Mouse (Mus musculus): ENCODE data around the gene Inhbb. TPM values are rescaled to one million over a fixed set of nuclear protein-coding genes. Genes with fewer than 3 reads are reported as not detected.

Inhbb gene
- total RNA-seq, 1 experiment from 2014 or later, result not detected

DNA sequence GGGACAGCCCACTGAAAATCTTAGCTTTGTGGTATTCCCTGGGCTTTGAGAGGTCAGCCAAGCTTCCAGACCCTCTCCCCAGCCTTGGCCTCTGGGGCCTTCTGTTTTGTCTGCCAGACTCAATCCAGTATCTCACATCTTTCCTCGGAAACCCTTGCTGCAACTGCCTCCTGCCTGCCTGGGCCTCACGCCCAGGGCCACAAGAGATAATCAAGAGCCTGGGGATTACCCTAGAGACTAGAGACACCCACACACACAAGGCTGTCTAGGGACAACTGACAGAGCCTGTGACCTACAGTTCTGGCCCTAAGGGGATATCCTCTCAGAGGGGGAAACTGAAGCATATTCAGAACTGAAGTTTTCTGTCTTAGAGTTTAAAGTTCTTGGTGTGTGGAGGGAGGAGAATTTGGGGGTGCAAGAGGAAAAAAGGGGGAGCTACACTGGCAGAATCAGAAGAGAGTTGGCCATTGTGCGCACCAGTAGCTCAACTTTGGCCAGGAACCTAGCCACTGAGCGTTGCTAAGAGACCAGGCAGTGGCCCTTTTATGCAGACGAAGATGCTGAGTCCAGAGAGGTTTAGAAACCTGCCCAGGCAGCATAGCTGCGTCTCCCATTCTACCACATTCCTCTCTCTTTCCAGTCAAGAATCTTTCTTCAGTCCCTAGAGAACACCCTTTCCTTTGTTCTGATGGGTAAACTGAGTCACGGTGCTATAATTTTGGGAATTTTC lies 32.1 kb downstream of the Inhbb start:
- no peak for ATAC-seq (ENCODE audit: extremely low read depth, insufficient number of reproducible peaks, low FRiP score, poor library complexity, severe bottlenecking)

GRCm38 (mm10) chr1:119388664-119389396 lies 33.2 kb downstream of the Inhbb start:
- ATAC-seq (ENCODE audit: extremely low read depth, insufficient number of reproducible peaks, low FRiP score, poor library complexity, severe bottlenecking), result no peak

GRCm38 (mm10) chr1:119386306-119386705 lies 35.7 kb downstream of the Inhbb start:
- no peak for ATAC-seq (ENCODE audit: extremely low read depth, insufficient number of reproducible peaks, low FRiP score, poor library complexity, severe bottlenecking)

DNA sequence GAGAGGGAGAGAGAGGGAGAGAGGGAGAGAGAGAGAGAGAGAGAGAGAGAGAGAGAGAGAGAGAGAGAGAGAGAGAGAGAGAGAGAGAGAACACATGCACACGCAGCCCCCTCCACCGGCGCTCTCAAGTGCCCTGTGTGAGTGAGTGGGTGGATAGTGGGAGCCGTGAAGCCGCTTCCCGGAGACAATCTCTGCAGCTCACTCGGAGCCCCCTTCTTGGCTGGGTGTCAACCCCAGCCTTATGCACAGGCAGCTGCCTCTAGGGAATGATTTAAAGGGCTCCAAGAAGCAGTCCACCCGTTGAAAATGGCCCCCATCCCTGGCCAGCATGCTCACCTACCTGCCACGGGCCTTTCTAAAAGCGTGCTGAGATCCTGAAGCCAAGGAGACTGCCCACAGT lies 38.1 kb downstream of the Inhbb start:
- ATAC-seq (ENCODE audit: extremely low read depth, insufficient number of reproducible peaks, low FRiP score, poor library complexity, severe bottlenecking), result no peak

DNA sequence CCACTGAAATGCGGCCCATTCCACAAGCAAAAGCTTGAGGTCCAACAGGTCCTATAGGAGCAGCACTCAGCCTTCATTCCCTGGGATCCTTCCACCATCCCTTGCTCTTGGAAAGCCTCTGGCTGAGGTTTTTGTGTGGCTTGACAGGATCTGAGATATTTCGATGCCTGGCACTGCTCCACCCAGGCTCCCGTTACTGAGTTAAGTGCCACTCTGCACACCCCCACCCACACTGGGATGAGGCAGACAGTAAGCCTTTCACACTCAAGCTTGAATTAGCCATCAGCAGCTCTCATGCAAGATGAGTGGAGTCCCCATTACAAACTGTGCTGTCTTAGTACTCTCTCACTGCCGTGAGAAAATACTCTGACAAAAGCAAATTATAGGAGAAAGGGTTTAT lies 41.4 kb downstream of the Inhbb start:
- no peak for ATAC-seq (ENCODE audit: extremely low read depth, insufficient number of reproducible peaks, low FRiP score, poor library complexity, severe bottlenecking)

DNA sequence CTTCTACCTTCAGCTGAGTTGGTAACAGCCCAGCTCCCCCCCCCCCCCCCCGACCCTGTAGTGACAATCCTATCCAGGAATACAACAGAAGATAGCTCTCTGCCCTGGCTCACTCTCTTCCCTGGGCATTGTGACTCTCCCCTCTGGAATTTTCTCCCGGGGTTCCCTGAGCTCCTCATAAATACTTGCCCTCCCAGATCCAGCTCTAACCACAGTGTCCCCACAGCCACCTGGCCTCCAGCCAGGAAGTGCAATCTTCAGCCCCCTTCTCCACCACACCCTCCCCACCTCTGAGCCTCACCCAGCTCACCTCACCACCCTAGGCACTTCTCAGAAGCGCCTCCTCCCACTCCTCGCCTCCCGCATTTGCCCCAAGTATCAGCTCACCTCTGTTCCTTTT lies 46.7 kb downstream of the Inhbb start:
- ATAC-seq (ENCODE audit: extremely low read depth, insufficient number of reproducible peaks, low FRiP score, poor library complexity, severe bottlenecking), result no peak

DNA sequence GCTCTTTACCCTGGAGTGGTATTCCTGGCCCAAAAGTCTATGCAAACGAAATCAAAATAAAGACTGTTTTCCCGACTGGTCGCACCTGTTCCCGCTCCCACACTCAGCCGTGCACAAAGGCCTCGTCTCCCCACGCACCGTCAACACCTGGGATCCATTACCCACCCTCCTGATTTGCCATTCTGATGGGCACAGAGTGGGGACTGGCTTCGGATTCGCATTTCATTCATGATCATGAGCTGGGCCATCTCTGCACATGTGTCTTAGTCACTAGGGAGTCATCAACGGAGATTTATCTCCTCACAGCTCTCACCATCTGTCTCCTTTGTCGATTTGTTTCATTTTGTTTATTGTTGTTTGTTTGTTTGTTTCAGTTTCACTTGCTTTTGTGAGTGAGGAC lies 54.5 kb downstream of the Inhbb start:
- no peak for ATAC-seq (ENCODE audit: extremely low read depth, insufficient number of reproducible peaks, low FRiP score, poor library complexity, severe bottlenecking)

DNA sequence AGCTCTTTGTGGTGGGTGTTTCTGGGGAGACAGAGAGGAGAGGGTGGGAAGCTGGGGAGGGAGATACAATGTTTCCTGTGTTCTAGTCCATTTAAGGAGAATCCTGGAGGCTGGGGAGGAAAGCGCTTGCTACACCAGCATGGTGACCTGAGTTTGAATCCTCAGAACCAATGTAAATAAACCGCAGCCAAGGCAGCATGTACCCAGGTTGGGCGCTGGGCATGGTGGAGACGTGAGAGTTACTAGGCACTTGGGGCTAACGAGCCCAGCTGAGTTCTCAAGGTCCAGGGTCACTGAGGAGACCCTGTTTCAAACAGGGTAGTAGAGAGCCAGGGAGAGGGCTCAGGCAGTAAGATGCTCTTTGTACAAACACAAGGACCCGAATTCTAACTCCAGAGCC lies 55.7 kb downstream of the Inhbb start:
- ATAC-seq (ENCODE audit: extremely low read depth, insufficient number of reproducible peaks, low FRiP score, poor library complexity, severe bottlenecking), result no peak

Other genes with a start within 250 kb of the Inhbb start
- gene Ralb, start 82.5 kb upstream of the Inhbb start, total RNA-seq (2017), result 44.1 and 46.2 TPM in 2 replicates
- 17.2 and 17.6 TPM in 2 replicates for gene Tmem185b, start 103.9 kb upstream of the Inhbb start, total RNA-seq (2017)
- 2.2 and 2.9 TPM in 2 replicates for gene Epb41l5, start 226.8 kb upstream of the Inhbb start, total RNA-seq (2017)

All from neutrophil, adult 5-6 weeks (primary cell).